Mouse (Mus musculus) hindbrain, embryonic 13.5 days (tissue): ENCODE data around the gene Drc3. TPM values are rescaled to one million over a fixed set of nuclear protein-coding genes. Genes with fewer than 3 reads are reported as not detected.

Experiments used
- ATAC-seq: fragments of 200-750 bp; cut with Nextera tagmentation; 2 replicates; pipeline ENCODE4 v1.8.0; 2017; ENCODE audit warnings: moderate TSS enrichment; ENCODE audit not compliant: low FRiP score
- H3K27ac ChIP-seq: fragments of 300-500 bp; sonication (generic); 2 replicates; pipeline ENCODE4 v1.5.1; 2015; ENCODE audit warnings: inconsistent platforms, mild to moderate bottlenecking, moderate library complexity
- H3K27me3 ChIP-seq: fragments of 300-500 bp; sonication (generic); 2 replicates; pipeline ENCODE4 v1.6.1; 2015; ENCODE audit warnings: mild to moderate bottlenecking, inconsistent platforms
- H3K36me3 ChIP-seq: fragments of 300-500 bp; sonication (generic); 2 replicates; pipeline ENCODE4 v1.6.1; 2015; ENCODE audit warnings: mild to moderate bottlenecking, inconsistent platforms
- H3K4me1 ChIP-seq: fragments of 300-500 bp; sonication (generic); replicated peaks from 2 replicates; pipeline ENCODE4 v1.6.1; 2015; ENCODE audit warnings: inconsistent platforms
- H3K4me2 ChIP-seq: fragments of 300-500 bp; sonication (generic); 2 replicates; pipeline ENCODE4 v1.6.1; 2015; ENCODE audit warnings: inconsistent platforms, mild to moderate bottlenecking, moderate library complexity
- H3K4me3 ChIP-seq: fragments of 300-500 bp; sonication (generic); 2 replicates; pipeline ENCODE4 v1.5.1; 2015; ENCODE audit warnings: mild to moderate bottlenecking, inconsistent platforms
- H3K9ac ChIP-seq: fragments of 300-500 bp; sonication (generic); 2 replicates; pipeline ENCODE4 v1.6.1; 2015; ENCODE audit warnings: mild to moderate bottlenecking, inconsistent platforms
- H3K9me3 ChIP-seq: fragments of 300-500 bp; sonication (generic); 2 replicates; pipeline ENCODE4 v1.6.1; 2016; ENCODE audit warnings: inconsistent platforms
- WGBS: fragments of 180-500 bp; shearing (Covaris S2); methylation state at CpG from one replicate; pipeline ENCODE4 v1.1.7; 2015; 5-methylcytosine and 5-hydroxymethylcytosine counted together
- polyA plus RNA-seq: library from polyadenylated mRNA; unstranded; fragments of >200 nt; fragmentation: Nextera tagmentation; extraction: Ambion mirVana; gene quantifications from 2 replicates; pipeline ENCODE4 v1.2.1, GENCODE M21; 2015

The Drc3 gene
- polyA plus RNA-seq, 1 experiment from 2014 or later: 7.9 TPM

GRCm38 (mm10) chr11:60317376-60318102 lies 35.6 kb upstream of the Drc3 start:
- H3K9me3 ChIP-seq: no peaks in the 10 kb centered on the region
- H3K27me3 ChIP-seq: no peaks in the 10 kb centered on the region
- H3K4me1 ChIP-seq: peaks cover 63% of the 10 kb centered on the region
- 81% methylated on average over 7 of the region's 7 CpGs for WGBS
- no peak overlapping the region for H3K4me2 ChIP-seq
- no peak for ATAC-seq
- H3K4me3 ChIP-seq: no peak overlapping the region
- 0 out of 2 replicates have a peak overlapping the region, but pooled peaks have one; percentile 51 for H3K9ac ChIP-seq
- peak overlapping the region; percentile 61 for H3K27ac ChIP-seq
- H3K36me3 ChIP-seq: no peaks in the 10 kb centered on the region

- WGBS: 58% methylated on average over 5 of the region's 5 CpGs
- no peaks in the 10 kb centered on the region for H3K27me3 ChIP-seq
- no peak overlapping the region for H3K4me2 ChIP-seq
- no peaks in the 10 kb centered on the region for H3K36me3 ChIP-seq
- H3K4me1 ChIP-seq: peaks cover 58% of the 10 kb centered on the region
- ATAC-seq: no peak
- peak overlapping the region; percentile 61 for H3K27ac ChIP-seq
- no peaks in the 10 kb centered on the region for H3K9me3 ChIP-seq
- 0 out of 2 replicates have a peak overlapping the region, but pooled peaks have one; percentile 2 for H3K9ac ChIP-seq
- H3K4me3 ChIP-seq: no peak overlapping the region
These were observed 34.4 kb upstream of the Drc3 start for GRCm38 (mm10) chr11:60318716-60319115.

- H3K4me1 ChIP-seq: peaks cover 58% of the 10 kb centered on the region
- no peaks in the 10 kb centered on the region for H3K36me3 ChIP-seq
- H3K9me3 ChIP-seq: no peaks in the 10 kb centered on the region
- 0 out of 2 replicates have a peak overlapping the region, but pooled peaks have one; percentile 2 for H3K9ac ChIP-seq
- WGBS: 64% methylated on average over 10 of the region's 10 CpGs
- H3K4me3 ChIP-seq: no peak overlapping the region
- H3K27ac ChIP-seq: peak overlapping the region; percentile 61
- ATAC-seq: peak; percentile 49; the same call in 1 of the 2 replicates
- no peak overlapping the region for H3K4me2 ChIP-seq
- no peaks in the 10 kb centered on the region for H3K27me3 ChIP-seq
These were observed 33.7 kb upstream of the Drc3 start for GRCm38 (mm10) chr11:60319257-60320066.

GRCm38 (mm10) chr11:60320426-60321037 lies 32.6 kb upstream of the Drc3 start:
- no peak overlapping the region for H3K4me3 ChIP-seq
- WGBS: 55% methylated on average over 8 of the region's 8 CpGs
- H3K4me1 ChIP-seq: peaks cover 58% of the 10 kb centered on the region
- peak overlapping the region; percentile 61 for H3K27ac ChIP-seq
- no peaks in the 10 kb centered on the region for H3K9me3 ChIP-seq
- no peak overlapping the region for H3K4me2 ChIP-seq
- no peaks in the 10 kb centered on the region for H3K36me3 ChIP-seq
- no peak overlapping the region for H3K9ac ChIP-seq
- 0 out of 2 replicates have a peak, but pooled peaks have one; percentile 28 for ATAC-seq
- H3K27me3 ChIP-seq: no peaks in the 10 kb centered on the region

GRCm38 (mm10) chr11:60321438-60321837 lies 31.7 kb upstream of the Drc3 start:
- ATAC-seq: no peak
- Histone ChIP-seq H3K9me3 (no peaks in the 10 kb centered on the region), H3K27ac (peak overlapping the region; percentile 61; the same call in 1 of the 2 replicates)

GRCm38 (mm10) chr11:60323731-60324130 lies 29.4 kb upstream of the Drc3 start:
- Histone ChIP-seq H3K4me3 (no peak overlapping the region), H3K9ac (no peak overlapping the region)

More at GRCm38 (mm10) chr11:60321438-60321837, 31.7 kb upstream of the Drc3 start:
- H3K4me2 ChIP-seq: no peak overlapping the region
- H3K4me3 ChIP-seq: no peak overlapping the region
- no peak overlapping the region for H3K9ac ChIP-seq
- no peaks in the 10 kb centered on the region for H3K27me3 ChIP-seq
- H3K36me3 ChIP-seq: no peaks in the 10 kb centered on the region
- H3K4me1 ChIP-seq: peaks cover 53% of the 10 kb centered on the region
- 85% methylated on average over 2 of the region's 2 CpGs for WGBS

GRCm38 (mm10) chr11:60330551-60330950 lies 22.6 kb upstream of the Drc3 start:
- Histone ChIP-seq H3K9me3 (no peaks in the 10 kb centered on the region), H3K4me2 (no peak overlapping the region), H3K4me3 (no peak overlapping the region), H3K36me3 (peaks cover 5% of the 10 kb centered on the region), H3K9ac (no peak overlapping the region), H3K4me1 (peaks cover 13% of the 10 kb centered on the region), H3K27ac (no peak overlapping the region), H3K27me3 (no peaks in the 10 kb centered on the region)
- ATAC-seq: no peak
- WGBS: 90% methylated on average over 4 of the region's 4 CpGs

More at GRCm38 (mm10) chr11:60323731-60324130, 29.4 kb upstream of the Drc3 start:
- peaks cover 3% of the 10 kb centered on the region for H3K36me3 ChIP-seq
- no peak overlapping the region for H3K4me2 ChIP-seq
- H3K9me3 ChIP-seq: no peaks in the 10 kb centered on the region
- peaks cover 30% of the 10 kb centered on the region for H3K4me1 ChIP-seq
- no peak overlapping the region for H3K27ac ChIP-seq
- H3K27me3 ChIP-seq: no peaks in the 10 kb centered on the region
- no peak for ATAC-seq

GRCm38 (mm10) chr11:60333461-60333860 lies 19.7 kb upstream of the Drc3 start:
- Histone ChIP-seq H3K4me3 (no peak overlapping the region), H3K27me3 (no peaks in the 10 kb centered on the region), H3K4me1 (peaks cover 13% of the 10 kb centered on the region), H3K9ac (no peak overlapping the region), H3K36me3 (peaks cover 8% of the 10 kb centered on the region), H3K27ac (0 out of 2 replicates have a peak overlapping the region, but pooled peaks have one; percentile 37), H3K9me3 (no peaks in the 10 kb centered on the region), H3K4me2 (no peak overlapping the region)
- ATAC-seq: no peak
- 85% methylated on average over 5 of the region's 5 CpGs for WGBS

GRCm38 (mm10) chr11:60334124-60334523 lies 19.0 kb upstream of the Drc3 start:
- H3K4me3 ChIP-seq: no peak overlapping the region
- H3K27me3 ChIP-seq: no peaks in the 10 kb centered on the region
- no peak overlapping the region for H3K4me2 ChIP-seq
- no peaks in the 10 kb centered on the region for H3K9me3 ChIP-seq
- H3K9ac ChIP-seq: no peak overlapping the region
- no peak for ATAC-seq
- H3K36me3 ChIP-seq: peaks cover 4% of the 10 kb centered on the region; the same call in 1 of the 2 replicates
- peaks cover 13% of the 10 kb centered on the region for H3K4me1 ChIP-seq
- WGBS: 79% methylated on average over 3 of the region's 3 CpGs
- no peak overlapping the region for H3K27ac ChIP-seq

- no peak overlapping the region for H3K27ac ChIP-seq
- no peak for ATAC-seq
- H3K27me3 ChIP-seq: no peaks in the 10 kb centered on the region
- peaks cover 13% of the 10 kb centered on the region for H3K4me1 ChIP-seq
- H3K36me3 ChIP-seq: peaks cover 4% of the 10 kb centered on the region; the same call in 1 of the 2 replicates
- no peak overlapping the region for H3K4me3 ChIP-seq
- WGBS: 66% methylated on average over 2 of the region's 2 CpGs
- H3K9ac ChIP-seq: no peak overlapping the region
- H3K4me2 ChIP-seq: no peak overlapping the region
- no peaks in the 10 kb centered on the region for H3K9me3 ChIP-seq
These were observed 17.4 kb upstream of the Drc3 start for GRCm38 (mm10) chr11:60335771-60336170.

GRCm38 (mm10) chr11:60338291-60338690 lies 14.8 kb upstream of the Drc3 start:
- no peak for ATAC-seq
- H3K27ac ChIP-seq: no peak overlapping the region
- 66% methylated on average over 4 of the region's 4 CpGs for WGBS
- no peaks in the 10 kb centered on the region for H3K9me3 ChIP-seq
- H3K9ac ChIP-seq: no peak overlapping the region
- H3K27me3 ChIP-seq: no peaks in the 10 kb centered on the region
- H3K4me3 ChIP-seq: no peak overlapping the region
- peaks cover 6% of the 10 kb centered on the region for H3K4me1 ChIP-seq
- peaks cover 10% of the 10 kb centered on the region for H3K36me3 ChIP-seq
- no peak overlapping the region for H3K4me2 ChIP-seq

GRCm38 (mm10) chr11:60339361-60339760 lies 13.8 kb upstream of the Drc3 start:
- WGBS: 94% methylated on average over 12 of the region's 12 CpGs
- Histone ChIP-seq H3K9ac (no peak overlapping the region), H3K4me1 (peaks cover under 1% of the 10 kb centered on the region), H3K27ac (no peak overlapping the region), H3K4me3 (no peak overlapping the region), H3K4me2 (no peak overlapping the region), H3K36me3 (peaks cover 17% of the 10 kb centered on the region), H3K9me3 (no peaks in the 10 kb centered on the region), H3K27me3 (no peaks in the 10 kb centered on the region)
- no peak for ATAC-seq
